Mouse (Mus musculus) gastrocnemius, postnatal 14 days (tissue): ENCODE measurements around the gene Bclaf3. TPM values are rescaled to one million over a fixed set of nuclear protein-coding genes. Genes with fewer than 3 reads are reported as not detected.
"Not testable (repeated sequence)": the region's sequence is repeated elsewhere in the genome, so short reads cannot be mapped to it uniquely, and the experiment has no call there.

ENCODE experiments used
- DNase-seq: peaks from one replicate; pipeline ENCODE4 v3.0.0; 2021; ENCODE audit warnings: mixed read lengths
- intact Hi-C: fragments of 180-260 bp; cut with DNase I; formaldehyde crosslinking; loops from one replicate; pipeline ENCODE4 v1.15.1; 2025; ENCODE audit warnings: low total_unique reads
- long read RNA-seq, 2 experiments: library from polyadenylated mRNA; stranded (forward); transcript quantifications; one replicate each; pipeline ENCODE4 v2.0.0; 2021
- total RNA-seq, 2 experiments: library from RNA; stranded (reverse); gene quantifications; 2 replicates each; pipeline ENCODE4 v1.2.3; 2021

The Bclaf3 gene
- total RNA-seq, result 1 to 10 TPM; 1.6 to 2.4 TPM
- long read RNA-seq, experiment 1, partial matches to known transcripts, result 0 of 4 reads
- long read RNA-seq, experiment 1, other reads (novel, unspliced or antisense), result 2 of 4 reads
- long read RNA-seq, experiment 2, result 0 reads

- no peak for DNase-seq
- intact Hi-C loops, result no loop called here
Observed at GRCm38 (mm10) chrX:159526388-159526787, at the start of gene Bclaf3. Bclaf3 (plus strand) TSS chrX:159526688.

GRCm38 (mm10) chrX:159478243-159478940 is 48.1 kb upstream of the Bclaf3 start:
- intact Hi-C loops, result not testable (repeated sequence)

DNA sequence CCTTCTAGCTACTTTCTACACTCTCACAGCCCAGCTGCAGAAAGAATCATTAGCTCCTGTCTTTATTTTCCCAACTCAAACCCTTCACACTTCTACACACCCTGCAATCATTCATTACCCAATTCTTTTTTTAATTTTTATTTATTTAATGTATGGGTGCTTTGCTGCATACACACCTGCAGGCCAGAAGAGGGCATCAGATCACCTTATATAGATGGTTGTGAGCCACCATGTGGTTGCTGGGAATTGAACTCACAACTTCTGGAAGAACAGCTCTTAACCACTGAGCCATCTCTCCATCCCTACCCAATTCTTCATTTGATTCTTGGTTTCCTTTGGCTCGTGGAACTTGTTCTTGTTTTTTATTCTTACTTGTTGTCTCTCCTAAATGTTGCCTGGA is 42.2 kb upstream of the Bclaf3 start:
- DNase-seq, result no peak
- intact Hi-C loops, result no loop called here

More at GRCm38 (mm10) chrX:159478243-159478940, 48.1 kb upstream of the Bclaf3 start:
- DNase-seq, result not testable (repeated sequence)

GRCm38 (mm10) chrX:159503181-159503580 is 23.3 kb upstream of the Bclaf3 start:
- intact Hi-C loops, result no loop called here
- DNase-seq, result no peak

DNA sequence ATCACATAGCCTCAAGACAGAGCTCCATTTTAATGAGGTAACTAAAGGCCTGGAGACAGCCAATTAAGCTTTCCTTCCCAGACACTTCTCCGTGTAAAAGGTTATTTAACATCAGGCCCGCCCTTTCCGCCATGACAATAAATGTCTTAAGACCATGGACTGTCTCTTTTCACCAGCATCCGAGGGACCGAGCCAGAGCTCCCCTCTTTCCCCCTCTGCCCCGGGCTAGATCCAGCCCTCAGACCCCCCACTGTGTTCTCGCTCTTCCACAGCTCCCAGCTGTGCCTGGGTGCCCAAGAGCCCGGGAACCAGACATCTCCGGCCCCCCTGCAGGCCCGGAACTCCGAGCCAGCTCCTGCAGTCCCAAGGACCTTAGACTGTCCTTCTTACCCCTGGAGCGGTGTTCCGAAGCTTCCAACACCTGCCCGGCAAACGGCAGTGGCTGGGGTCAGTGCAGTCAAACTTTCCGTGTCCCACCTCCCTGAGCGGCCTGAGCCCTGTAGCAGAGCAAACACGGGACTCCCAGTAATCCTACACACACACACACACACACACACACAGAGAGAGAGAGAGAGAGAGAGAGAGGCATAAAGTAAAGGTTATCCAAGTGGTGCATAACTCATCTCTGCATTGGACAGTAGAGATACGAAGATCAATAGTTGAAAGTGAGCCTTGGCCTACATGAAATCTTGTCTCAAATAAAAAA is 18.0 kb upstream of the Bclaf3 start:
- intact Hi-C loops, result no loop called here

GRCm38 (mm10) chrX:159509042-159509441 is 17.4 kb upstream of the Bclaf3 start:
- DNase-seq, result no peak
- intact Hi-C loops, result no loop called here

More for the DNA sequence above, 18.0 kb upstream of the Bclaf3 start:
- no peak for DNase-seq

DNA sequence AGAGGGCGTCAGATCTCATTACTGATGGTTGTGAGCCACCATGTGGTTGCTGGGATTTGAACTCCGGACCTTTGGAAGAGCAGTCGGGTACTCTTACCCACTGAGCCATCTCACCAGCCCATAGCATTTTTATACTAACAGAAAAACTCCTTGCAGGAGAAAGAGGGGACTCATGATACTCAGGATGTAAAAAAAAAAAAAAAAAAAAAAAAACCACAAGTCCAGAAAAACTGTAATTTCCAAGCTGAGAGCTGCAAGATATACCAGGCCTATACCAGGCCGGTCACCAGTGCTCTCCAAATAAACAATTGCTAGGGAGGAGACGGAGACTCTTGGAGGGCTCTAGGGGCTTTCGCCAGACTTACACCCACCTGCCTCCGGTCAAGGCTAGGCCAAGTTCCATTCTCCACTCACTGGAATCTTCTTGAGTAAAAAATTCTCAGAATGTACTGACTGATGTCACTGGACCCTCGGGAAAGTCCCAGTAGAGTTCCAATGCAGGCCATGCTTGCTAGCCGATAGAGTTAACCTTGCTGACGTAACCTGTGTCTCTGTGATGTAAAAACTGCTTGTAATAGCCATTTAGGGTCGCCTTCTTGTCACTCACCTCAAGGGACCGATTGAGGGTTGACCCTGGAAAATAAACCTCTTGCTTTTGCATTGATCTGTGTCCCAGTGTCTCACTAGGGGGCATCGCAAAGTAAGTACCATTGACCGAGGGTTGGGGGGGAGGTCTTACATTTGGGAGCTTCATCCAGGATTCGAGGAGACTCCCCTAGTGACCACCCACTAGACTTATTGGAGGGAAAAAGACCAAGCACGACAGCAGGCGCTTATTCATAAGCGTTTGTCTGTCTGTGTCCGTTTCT is 16.4 kb upstream of the Bclaf3 start:
- intact Hi-C loops, result no loop called here
- DNase-seq, result no peak

GRCm38 (mm10) chrX:159510716-159511051 is 15.8 kb upstream of the Bclaf3 start:
- no peak for DNase-seq
- intact Hi-C loops, result no loop called here

DNA sequence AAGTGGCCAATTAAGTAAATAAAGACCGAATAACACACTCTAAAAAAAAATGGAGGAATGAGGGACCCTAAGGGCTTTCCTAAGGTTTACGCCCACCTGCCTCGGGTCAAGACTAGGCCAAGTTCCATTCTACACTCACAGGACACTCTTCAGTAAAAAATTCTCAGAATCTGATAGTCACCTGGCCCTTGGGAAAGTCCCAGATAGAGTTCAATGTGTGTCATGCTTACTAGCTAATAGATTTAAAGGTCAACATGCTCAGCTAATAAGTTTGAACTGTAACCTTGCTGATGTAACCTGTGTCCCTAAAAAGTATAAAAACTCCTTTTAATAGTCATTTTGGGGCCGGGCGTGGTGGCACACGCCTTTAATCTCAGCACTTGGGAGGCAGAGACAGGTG is 10.9 kb upstream of the Bclaf3 start:
- DNase-seq, result no peak
- intact Hi-C loops, result no loop called here

- intact Hi-C loops, result no loop called here
- no peak for DNase-seq
Observed at GRCm38 (mm10) chrX:159521780-159522179, 4.7 kb upstream of the Bclaf3 start.

DNA sequence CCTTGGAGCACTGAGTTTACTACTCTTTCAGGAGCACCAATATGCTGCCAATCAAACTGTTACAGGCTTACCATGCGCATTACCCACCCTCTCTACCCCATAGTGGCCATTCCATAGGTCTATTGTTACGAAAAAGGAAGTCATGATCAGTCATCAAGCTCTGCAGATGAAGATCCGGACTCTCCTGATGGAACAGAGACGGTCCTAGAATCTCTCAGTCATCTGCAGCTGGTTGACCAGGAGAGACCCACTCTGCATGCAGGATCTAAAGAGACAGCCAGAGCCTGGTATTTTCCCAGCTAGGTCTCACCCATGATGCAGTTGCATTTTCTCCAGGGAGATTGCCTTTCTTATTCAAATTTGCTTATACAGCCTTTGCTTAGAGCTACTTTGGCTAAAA is 3.8 kb upstream of the Bclaf3 start:
- no peak for DNase-seq
- intact Hi-C loops, result no loop called here

DNA sequence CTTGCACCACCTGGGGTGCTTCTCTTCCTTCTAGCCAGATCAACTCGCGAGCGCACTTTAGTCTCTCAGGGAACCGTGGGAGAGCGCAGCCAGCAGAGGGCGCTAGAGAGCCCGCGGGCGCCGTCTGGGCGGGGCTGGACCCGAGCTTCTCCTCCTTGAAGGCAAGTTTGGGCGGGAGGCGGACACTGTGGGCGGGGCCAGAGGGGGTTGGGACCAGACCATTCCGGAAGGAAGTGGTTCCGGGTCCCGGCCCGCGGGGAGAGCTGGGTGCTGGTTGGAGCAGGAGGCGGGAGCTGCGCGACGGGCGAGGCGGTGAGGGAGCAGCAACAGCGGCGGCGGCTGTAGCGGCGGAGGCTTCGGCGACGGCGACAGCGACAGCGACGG is 5.9 kb downstream of the Bclaf3 start:
- peak; percentile 97 for DNase-seq
- intact Hi-C loops, result loop anchor here (10.0 kb wide), 1 partner anchor 72 kb away; no protein-coding TSS in a partner anchor

DNA sequence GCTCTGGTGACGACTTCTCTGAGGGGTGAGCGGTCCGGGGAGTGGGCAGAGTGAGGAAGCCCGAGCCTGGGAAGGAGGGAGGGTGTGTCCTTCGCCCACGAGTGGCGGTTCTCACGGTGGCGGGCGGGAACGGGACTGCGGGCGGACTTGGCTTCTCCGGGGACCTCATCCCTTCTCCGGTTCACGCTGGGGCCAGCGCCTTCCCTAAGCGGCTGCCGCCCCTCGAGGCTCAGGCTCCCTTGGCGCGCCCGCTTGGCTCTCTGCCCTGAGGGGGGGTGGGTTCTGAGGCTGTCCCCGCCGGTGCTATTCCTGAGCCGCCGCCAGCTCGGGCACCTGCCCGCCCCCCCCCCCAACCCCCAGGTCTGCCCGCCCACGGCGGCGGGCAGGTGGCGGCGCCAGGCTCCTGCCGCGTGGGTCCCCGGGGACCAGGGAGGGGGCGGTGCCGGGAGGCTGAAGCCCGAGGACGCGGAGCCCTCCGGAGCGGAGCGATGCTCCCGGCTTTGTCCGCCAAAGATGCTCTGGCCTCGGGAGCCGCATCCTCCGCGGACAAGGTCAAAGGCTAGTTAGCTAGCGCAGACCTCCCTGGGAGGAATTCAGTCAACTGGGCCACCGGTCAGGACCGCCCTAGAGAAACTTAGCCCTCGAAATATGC is 6.4 kb downstream of the Bclaf3 start:
- intact Hi-C loops, result loop anchor here (10.0 kb wide), 1 partner anchor 72 kb away; no protein-coding TSS in a partner anchor

DNA sequence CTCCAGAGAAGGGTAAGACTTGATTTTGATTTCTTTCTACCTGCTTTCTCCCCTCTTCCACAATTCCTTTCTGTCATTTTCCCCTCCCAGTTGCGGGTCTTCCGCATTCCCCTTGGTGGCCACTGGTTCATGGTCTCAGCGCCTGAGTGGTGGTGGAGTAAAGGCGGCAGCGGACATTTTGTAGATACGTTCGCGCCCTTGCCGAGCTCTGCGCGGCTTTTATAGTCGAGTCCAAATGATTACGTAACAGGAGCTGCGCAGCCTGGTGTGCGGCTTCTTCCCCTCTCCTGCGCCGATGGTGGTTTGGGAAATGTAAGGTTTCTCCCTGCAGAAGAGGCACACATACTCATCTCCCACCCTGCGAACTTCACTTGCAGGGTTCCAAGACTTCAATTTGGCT is 15.4 kb downstream of the Bclaf3 start:
- intact Hi-C loops, result no loop called here
- DNase-seq, result no peak

More for the DNA sequence above, 6.4 kb downstream of the Bclaf3 start:
- DNase-seq, result no peak

DNA sequence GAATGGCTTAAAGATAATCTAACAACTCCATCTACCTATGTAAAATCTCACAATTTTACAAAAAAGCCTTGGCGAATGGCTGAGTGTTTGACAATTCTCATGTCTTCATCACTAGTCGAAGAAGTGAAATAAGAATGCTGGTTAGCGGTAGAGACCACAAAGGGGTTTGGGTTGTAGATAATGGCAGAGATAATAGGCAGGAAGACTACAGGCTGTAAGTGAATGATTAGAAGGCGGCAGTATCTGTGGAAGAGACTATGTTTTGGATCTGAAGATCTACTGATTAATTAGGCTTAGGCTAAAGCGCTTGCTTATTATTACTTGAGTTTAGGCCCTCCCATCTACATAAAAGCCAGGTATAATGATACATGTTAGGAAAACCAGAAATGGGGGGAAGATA is 20.6 kb downstream of the Bclaf3 start:
- DNase-seq, result no peak
- intact Hi-C loops, result no loop called here

DNA sequence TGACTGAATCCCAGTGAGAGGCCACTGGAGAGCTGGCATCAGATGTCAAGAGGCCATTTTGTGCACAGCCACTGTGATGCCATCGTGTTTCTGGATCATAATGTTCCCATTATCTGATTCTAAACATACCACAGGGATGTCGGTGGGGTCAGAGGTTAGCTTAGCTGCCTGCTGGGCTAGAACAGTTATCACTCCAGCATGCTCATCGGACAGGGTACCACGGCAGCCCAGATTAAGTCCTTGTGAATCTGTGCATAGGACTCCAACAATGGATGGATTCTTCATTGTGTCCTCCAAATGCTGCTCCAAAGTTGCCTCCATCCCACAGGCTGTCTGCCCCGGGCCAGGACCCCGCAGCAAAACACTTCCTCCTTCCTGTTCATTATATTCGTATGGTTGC is 58.2 kb downstream of the Bclaf3 start:
- DNase-seq, intact Hi-C loops: not testable (repeated sequence)

DNA sequence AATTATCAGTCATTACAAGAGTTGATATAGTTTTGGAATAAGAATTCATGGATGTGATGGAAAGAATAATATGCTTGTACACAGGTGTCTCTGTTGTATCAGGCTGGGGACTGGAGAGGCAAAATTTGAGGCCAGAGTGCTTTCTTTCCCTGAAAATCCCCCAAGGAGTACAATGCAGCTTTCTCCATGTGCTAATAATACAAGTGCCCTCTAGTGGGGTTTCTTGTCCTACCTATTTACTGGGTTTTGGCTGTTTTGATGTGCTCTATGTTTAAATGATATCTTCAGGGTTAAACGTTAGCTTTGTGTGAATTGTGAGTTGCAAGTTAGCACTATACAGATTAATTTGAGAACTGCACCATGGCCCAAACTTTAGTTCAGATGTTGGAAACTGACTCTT is 65.1 kb downstream of the Bclaf3 start:
- DNase-seq, result no peak
- intact Hi-C loops, result no loop called here

DNA sequence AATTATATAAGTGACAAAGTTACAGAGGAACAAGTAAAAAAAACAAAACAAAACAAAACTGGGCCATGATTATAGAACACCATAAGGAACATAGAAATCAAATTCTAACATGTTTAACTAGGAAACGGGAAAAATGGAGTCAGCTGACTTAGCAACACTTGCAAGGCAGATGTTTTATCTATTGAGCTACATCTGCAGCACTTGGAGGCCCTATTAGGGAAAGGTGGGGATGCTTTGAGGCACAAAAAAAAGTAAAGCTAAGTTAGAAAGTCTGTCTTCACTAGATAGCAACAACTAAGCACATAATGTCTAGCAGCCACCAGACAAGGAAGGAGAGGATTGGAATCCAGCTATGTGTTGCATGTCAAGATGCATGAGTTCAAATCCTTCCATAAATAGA is 71.0 kb downstream of the Bclaf3 start:
- intact Hi-C loops, result no loop called here

GRCm38 (mm10) chrX:159604832-159605231 is 78.3 kb downstream of the Bclaf3 start:
- intact Hi-C loops, result loop anchor here (10.0 kb wide), 1 partner anchor 70 kb away; no protein-coding TSS in a partner anchor
- DNase-seq, result no peak

More for the DNA sequence above, 71.0 kb downstream of the Bclaf3 start:
- DNase-seq, result no peak
